Mouse (Mus musculus) liver, embryonic 16.5 days (tissue): ENCODE results near the gene Rhob. TPM values are rescaled to one million over a fixed set of nuclear protein-coding genes. Genes with fewer than 3 reads are reported as not detected.

Experiments
- ATAC-seq: fragments of 200-750 bp; cut with Nextera tagmentation; 2 replicates; pipeline ENCODE4 v1.8.0; 2017; ENCODE audit warnings: low read depth, mild to moderate bottlenecking, moderate number of reproducible peaks, moderate library complexity
- H3K27ac ChIP-seq: fragments of 300-500 bp; sonication (generic); 2 replicates; pipeline ENCODE4 v1.5.1; 2014; ENCODE audit warnings: mild to moderate bottlenecking, low read length
- H3K27me3 ChIP-seq: fragments of 300-500 bp; sonication (generic); 2 replicates; pipeline ENCODE4 v1.6.1; 2014; ENCODE audit warnings: low read depth, low read length, mixed read lengths; ENCODE audit not compliant: control insufficient read depth, insufficient read depth
- H3K36me3 ChIP-seq: fragments of 300-500 bp; sonication (generic); 2 replicates; pipeline ENCODE4 v1.6.1; 2014; ENCODE audit warnings: mild to moderate bottlenecking; ENCODE audit not compliant: control insufficient read depth, insufficient read depth
- H3K4me1 ChIP-seq: fragments of 300-500 bp; sonication (generic); 2 replicates; pipeline ENCODE4 v1.6.1; 2014; ENCODE audit warnings: low read depth, low read length, mixed read lengths; ENCODE audit not compliant: control insufficient read depth
- H3K4me2 ChIP-seq: fragments of 300-500 bp; sonication (generic); 2 replicates; pipeline ENCODE4 v1.6.1; 2014; ENCODE audit warnings: low read depth, low read length, mixed read lengths
- H3K4me3 ChIP-seq: fragments of 300-500 bp; sonication (generic); 2 replicates; pipeline ENCODE4 v1.5.1; 2014; ENCODE audit warnings: low read depth, mild to moderate bottlenecking, low read length
- H3K9ac ChIP-seq: fragments of 300-500 bp; sonication (generic); 2 replicates; pipeline ENCODE4 v1.6.1; 2014; ENCODE audit warnings: low read depth, low read length
- H3K9me3 ChIP-seq: fragments of 300-500 bp; sonication (generic); replicated peaks from 2 replicates; pipeline ENCODE4 v1.6.1; 2016; ENCODE audit warnings: low read length; ENCODE audit not compliant: control insufficient read depth
- WGBS: fragments of 180-500 bp; shearing (Covaris S2); extraction: QIAGEN DNeasy Blood & Tissue Kit; methylation state at CpG from one replicate; pipeline ENCODE4 v1.1.7; 2014; ENCODE audit not compliant: insufficient replicate concordance; 5-methylcytosine and 5-hydroxymethylcytosine counted together
- polyA plus RNA-seq: library from polyadenylated mRNA; unstranded; fragments of >200 nt; fragmentation: Nextera tagmentation; extraction: Ambion mirVana; gene quantifications from 2 replicates; pipeline ENCODE4 v1.2.1, GENCODE M21; 2015

Gene Rhob
- polyA plus RNA-seq, 1 experiment from 2014 or later: 7.1 TPM

GRCm38 (mm10) chr12:8510317-8510988 is 10.6 kb upstream of the Rhob start:
- ATAC-seq: no peak
- Histone ChIP-seq H3K4me2 (no peak overlapping the region), H3K4me1 (peaks cover 4% of the 10 kb centered on the region), H3K27ac (no peak overlapping the region), H3K4me3 (no peak overlapping the region), H3K9ac (no peak overlapping the region), H3K27me3 (no peaks in the 10 kb centered on the region), H3K9me3 (no peaks in the 10 kb centered on the region), H3K36me3 (no peaks in the 10 kb centered on the region)
- 26% methylated on average over 6 of the region's 6 CpGs for WGBS

- 0 out of 2 replicates have a peak, but pooled peaks have one; percentile 7 for ATAC-seq
Measured at GRCm38 (mm10) chr12:8509693-8510092, 9.9 kb upstream of the Rhob start.

GRCm38 (mm10) chr12:8506954-8507707 is 7.3 kb upstream of the Rhob start:
- ATAC-seq: peak; percentile 80

More at GRCm38 (mm10) chr12:8509693-8510092, 9.9 kb upstream of the Rhob start:
- H3K9ac ChIP-seq: no peak overlapping the region
- H3K36me3 ChIP-seq: no peaks in the 10 kb centered on the region
- peaks cover 4% of the 10 kb centered on the region for H3K4me1 ChIP-seq
- no peak overlapping the region for H3K4me2 ChIP-seq
- WGBS: 37% methylated on average over 5 of the region's 5 CpGs
- no peaks in the 10 kb centered on the region for H3K27me3 ChIP-seq
- H3K4me3 ChIP-seq: no peak overlapping the region
- no peak overlapping the region for H3K27ac ChIP-seq
- no peaks in the 10 kb centered on the region for H3K9me3 ChIP-seq

GRCm38 (mm10) chr12:8504131-8504530 is 4.3 kb upstream of the Rhob start:
- Histone ChIP-seq H3K27ac (no peak overlapping the region), H3K27me3 (peaks cover 6% of the 10 kb centered on the region), H3K4me2 (no peak overlapping the region), H3K4me1 (peaks cover 11% of the 10 kb centered on the region), H3K4me3 (no peak overlapping the region), H3K36me3 (no peaks in the 10 kb centered on the region), H3K9ac (no peak overlapping the region), H3K9me3 (no peaks in the 10 kb centered on the region)
- 76% methylated on average over 5 of the region's 6 CpGs for WGBS
- ATAC-seq: no peak

More at GRCm38 (mm10) chr12:8506954-8507707, 7.3 kb upstream of the Rhob start:
- H3K4me3 ChIP-seq: no peak overlapping the region
- H3K36me3 ChIP-seq: no peaks in the 10 kb centered on the region
- peak overlapping the region; percentile 24; the same call in 1 of the 2 replicates for H3K4me2 ChIP-seq
- 41% methylated on average over 9 of the region's 9 CpGs for WGBS
- H3K27me3 ChIP-seq: no peaks in the 10 kb centered on the region
- H3K9me3 ChIP-seq: no peaks in the 10 kb centered on the region
- H3K9ac ChIP-seq: no peak overlapping the region
- peaks cover 6% of the 10 kb centered on the region for H3K4me1 ChIP-seq
- peak overlapping the region; percentile 69 for H3K27ac ChIP-seq

GRCm38 (mm10) chr12:8502546-8502945 is 2.7 kb upstream of the Rhob start:
- Histone ChIP-seq H3K4me3 (no peak overlapping the region), H3K9me3 (no peaks in the 10 kb centered on the region), H3K36me3 (no peaks in the 10 kb centered on the region), H3K4me2 (no peak overlapping the region), H3K27ac (no peak overlapping the region), H3K27me3 (peaks cover 14% of the 10 kb centered on the region), H3K4me1 (peaks cover 11% of the 10 kb centered on the region), H3K9ac (no peak overlapping the region)
- WGBS: 11% methylated on average over 6 of the region's 6 CpGs
- no peak for ATAC-seq

GRCm38 (mm10) chr12:8501571-8502305 is 1.9 kb upstream of the Rhob start:
- no peak overlapping the region for H3K4me2 ChIP-seq
- no peak overlapping the region for H3K4me3 ChIP-seq
- H3K9ac ChIP-seq: no peak overlapping the region
- no peaks in the 10 kb centered on the region for H3K36me3 ChIP-seq
- 64% methylated on average over 14 of the region's 14 CpGs for WGBS
- H3K4me1 ChIP-seq: peaks cover 11% of the 10 kb centered on the region
- ATAC-seq: no peak
- peaks cover 14% of the 10 kb centered on the region for H3K27me3 ChIP-seq
- H3K9me3 ChIP-seq: no peaks in the 10 kb centered on the region
- no peak overlapping the region for H3K27ac ChIP-seq

GRCm38 (mm10) chr12:8500597-8501570 is 1.1 kb upstream of the Rhob start:
- H3K4me3 ChIP-seq: peak overlapping the region; percentile 66
- peaks cover 14% of the 10 kb centered on the region for H3K27me3 ChIP-seq
- no peak for ATAC-seq
- H3K9ac ChIP-seq: peak overlapping the region; percentile 66
- peak overlapping the region; percentile 74 for H3K4me2 ChIP-seq
- no peaks in the 10 kb centered on the region for H3K9me3 ChIP-seq
- 32% methylated on average over 17 of the region's 17 CpGs for WGBS
- peaks cover 16% of the 10 kb centered on the region for H3K4me1 ChIP-seq
- peak overlapping the region; percentile 70 for H3K27ac ChIP-seq
- no peaks in the 10 kb centered on the region for H3K36me3 ChIP-seq
